Mouse (Mus musculus) heart, adult 18-20 months (tissue): ENCODE data around the gene Gm4131. TPM values are rescaled to one million over a fixed set of nuclear protein-coding genes. Genes with fewer than 3 reads are reported as not detected.

Experiments used
- DNase-seq, 2 experiments: peaks; one replicate each; pipeline ENCODE4 v3.0.0; 2021 to 2022; ENCODE audit warnings: mixed read lengths in 1 of 2
- total RNA-seq, 2 experiments: library from RNA; stranded (reverse); gene quantifications; 2 replicates each; pipeline ENCODE4 v1.2.3; 2021

The Gm4131 gene
- total RNA-seq, 2 experiments from 2014 or later = not detected

GRCm38 (mm10) chr14:62456239-62456747 is 110.4 kb downstream of the Gm4131 start, which contains the start of gene Gucy1b2:
Gene Gucy1b2 (minus strand): TSS chr14:62456289.
- peak; percentile 14 to 18 for DNase-seq

GRCm38 (mm10) chr14:62455570-62455879 is 111.2 kb downstream of the Gm4131 start:
- DNase-seq = no peak

- no peak for DNase-seq
Observed at GRCm38 (mm10) chr14:62454760-62455569, 111.8 kb downstream of the Gm4131 start.

- DNase-seq = peak; percentile 13 to 17
Observed at GRCm38 (mm10) chr14:62454136-62454535, 112.6 kb downstream of the Gm4131 start.

DNA sequence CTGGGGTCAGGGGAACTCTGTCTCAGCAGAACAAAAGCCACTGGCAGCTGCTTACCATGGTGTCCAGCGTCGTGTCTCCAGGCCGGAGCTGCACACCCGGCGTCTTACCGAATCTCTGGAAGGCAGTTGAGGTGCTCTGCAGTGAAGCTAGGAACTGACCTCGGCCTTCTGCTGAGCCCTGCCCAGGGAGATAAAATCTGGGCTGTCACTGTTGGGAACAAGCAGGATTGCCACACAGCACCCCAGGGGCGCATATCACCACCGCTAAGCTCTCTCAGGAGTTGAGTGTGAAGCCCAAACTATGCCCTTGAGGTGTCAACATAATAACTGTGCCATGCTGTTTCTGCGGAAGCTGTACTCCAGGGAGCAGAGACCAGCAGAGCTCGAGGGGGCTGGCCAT is 113.4 kb downstream of the Gm4131 start:
- no peak for DNase-seq

GRCm38 (mm10) chr14:62450706-62451105 is 116.0 kb downstream of the Gm4131 start:
- peak; percentile 38 to 60 for DNase-seq

DNA sequence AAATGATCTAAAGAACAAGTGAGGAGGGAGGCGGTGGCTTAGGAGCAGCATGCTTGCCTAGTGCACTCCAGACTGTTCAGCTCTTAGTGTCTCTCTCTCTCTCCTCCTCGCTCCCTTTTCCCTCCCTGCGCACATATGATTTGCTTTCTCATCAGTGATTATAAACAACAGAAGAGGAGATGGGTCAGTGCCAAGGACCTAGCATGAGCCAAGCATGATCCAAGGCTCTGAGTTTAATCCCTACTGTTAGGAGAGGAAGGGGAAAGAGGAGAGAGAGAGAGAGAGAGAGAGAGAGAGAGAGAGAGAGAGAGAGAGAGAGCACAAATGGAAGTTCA is 119.5 kb downstream of the Gm4131 start:
- DNase-seq = no peak

GRCm38 (mm10) chr14:62446385-62447213 is 120.1 kb downstream of the Gm4131 start:
- no peak for DNase-seq

DNA sequence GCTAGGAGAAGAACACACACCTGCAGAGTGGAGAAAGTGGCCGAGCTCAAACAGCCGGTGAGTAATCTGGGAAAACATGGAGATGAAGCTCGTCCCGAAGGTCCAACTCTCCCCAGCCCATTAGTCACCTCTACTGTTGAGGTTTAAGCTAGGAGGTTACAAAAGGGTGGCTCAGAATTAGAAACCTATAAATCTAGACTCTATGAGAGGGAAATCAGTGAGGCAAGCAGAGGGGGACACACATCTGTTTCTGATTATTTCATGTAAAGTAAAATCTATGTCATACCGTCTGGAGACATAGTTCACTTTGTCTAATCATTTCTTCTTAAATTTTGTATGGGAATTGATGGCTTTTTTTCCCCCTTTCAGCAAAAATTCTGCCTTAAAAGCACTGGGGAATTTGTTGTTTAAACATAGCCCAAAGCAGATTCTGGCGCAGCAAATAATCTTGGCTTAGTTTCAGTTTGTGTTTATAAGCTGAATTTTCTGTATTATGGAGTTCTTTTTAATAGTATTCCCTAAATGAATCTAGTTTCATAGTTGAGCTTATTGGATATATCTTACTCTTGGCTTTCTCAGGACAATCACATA is 122.8 kb downstream of the Gm4131 start:
- DNase-seq = no peak

DNA sequence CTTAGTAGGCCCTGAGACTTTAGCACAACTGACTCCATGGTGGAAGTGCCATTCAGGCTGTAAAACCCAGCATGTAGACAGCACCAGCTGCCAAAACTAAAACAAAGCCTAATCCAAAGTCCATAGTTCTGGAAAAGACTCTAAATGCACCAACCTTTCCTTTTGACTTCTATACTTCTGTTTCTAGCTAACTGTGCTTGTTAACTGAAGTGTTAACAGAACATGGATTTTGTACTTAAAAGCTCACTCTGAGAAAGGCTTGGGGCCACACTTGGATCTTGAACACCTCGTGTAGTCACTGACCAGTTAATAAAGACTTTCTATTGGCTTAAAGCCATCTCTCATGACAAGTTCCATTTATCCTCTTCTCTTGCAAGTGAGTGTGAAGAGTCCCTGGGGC is 123.8 kb downstream of the Gm4131 start:
- DNase-seq = no peak

DNA sequence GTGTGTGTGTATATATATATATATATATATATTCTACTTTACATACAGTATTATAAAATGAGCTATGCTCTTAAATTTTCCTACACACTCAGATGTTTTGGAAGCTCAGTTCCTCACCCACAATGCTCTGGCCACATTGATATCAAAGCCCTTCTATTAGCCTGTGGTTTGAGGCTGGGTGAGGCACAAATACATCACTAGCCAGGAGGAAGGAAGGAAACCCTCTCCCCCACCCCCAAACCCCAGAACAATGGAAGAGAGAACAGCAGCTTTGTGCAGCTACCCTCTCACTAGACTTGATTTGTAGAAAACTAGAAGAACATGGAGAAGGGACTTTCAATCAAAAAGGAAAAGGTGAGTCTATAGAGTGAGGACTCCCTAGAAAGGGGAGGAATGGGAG is 126.7 kb downstream of the Gm4131 start:
- no peak for DNase-seq

- DNase-seq = no peak
Observed at GRCm38 (mm10) chr14:62438236-62438635, 128.5 kb downstream of the Gm4131 start.

- no peak for DNase-seq
Observed at GRCm38 (mm10) chr14:62437806-62438205, 128.9 kb downstream of the Gm4131 start.

- DNase-seq = no peak
Observed at GRCm38 (mm10) chr14:62425277-62425691, 141.4 kb downstream of the Gm4131 start.

- DNase-seq = no peak
Observed at GRCm38 (mm10) chr14:62422265-62422664, 144.5 kb downstream of the Gm4131 start.

DNA sequence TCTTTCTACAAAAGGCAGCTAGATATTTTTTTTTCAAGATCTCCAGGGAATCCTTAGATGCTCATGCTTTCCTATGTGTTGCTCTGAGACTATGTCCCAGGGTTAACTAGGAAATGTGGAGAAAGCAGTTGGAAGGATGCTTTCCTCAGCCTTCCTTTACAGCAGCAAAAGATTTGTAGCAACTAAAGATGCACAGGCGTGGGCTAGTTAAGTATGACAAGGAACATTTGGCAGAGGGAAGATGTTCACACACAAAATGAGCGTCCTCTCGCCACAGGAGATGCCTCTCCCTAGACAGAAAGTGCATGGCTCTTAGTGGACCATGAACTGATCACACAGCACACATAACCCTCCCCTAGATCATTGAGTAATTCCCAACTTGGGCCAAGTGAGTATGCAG is 149.2 kb downstream of the Gm4131 start:
- no peak for DNase-seq

DNA sequence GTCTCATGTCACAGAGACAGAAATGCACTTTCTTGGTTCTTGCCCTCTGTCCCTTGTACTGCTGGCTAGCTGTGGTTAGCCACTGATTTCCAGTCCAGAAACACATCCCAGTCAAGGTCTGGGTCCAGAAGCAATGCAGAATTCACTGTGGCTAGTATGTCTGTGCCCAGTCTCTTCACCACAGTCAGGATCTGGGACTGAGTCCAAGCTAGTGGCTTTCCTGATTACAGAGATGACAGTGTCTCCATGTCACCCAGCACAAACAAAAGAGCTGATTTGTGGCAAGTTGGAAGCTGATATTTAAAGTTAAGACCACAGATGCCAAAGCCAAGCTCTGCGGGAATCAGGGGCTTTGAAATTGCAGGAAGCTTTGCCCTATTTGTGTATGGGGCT is 150.0 kb downstream of the Gm4131 start:
- DNase-seq = peak; percentile 54 to 57

DNA sequence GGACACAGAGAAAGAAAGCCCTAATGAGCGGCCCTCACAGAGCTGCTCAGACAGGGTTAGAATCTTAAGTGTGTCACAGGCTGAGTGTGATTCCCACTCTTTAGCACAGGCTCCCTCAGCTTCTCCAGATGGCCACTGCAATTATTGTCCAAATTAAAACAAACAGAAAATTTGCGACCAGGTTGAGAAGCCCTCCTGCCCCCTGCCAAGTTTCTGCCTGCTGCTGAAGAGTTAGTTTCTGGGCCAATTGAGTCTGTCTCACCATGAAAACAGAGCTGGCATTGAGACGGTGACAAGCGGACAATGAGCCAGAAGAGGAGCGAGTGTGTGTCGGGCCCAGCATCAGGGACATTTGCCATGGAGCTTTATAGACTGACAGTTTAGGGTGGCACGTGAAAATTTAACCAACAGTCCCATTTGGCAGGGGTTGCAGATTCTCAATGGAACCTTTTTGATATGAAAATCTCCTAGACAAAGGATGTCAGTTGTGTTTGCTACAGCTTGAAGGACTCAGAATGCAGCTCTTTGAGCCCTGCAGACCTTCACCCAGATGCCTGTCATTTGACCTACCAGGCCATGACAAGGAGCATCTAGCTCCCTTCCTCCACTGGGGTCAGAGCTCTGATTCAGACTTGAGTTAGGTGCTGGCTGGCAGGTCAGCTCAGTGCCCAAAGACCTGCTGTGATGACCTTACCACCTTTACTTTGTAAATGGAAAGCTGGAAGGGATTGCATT is 150.5 kb downstream of the Gm4131 start:
- DNase-seq = no peak
